Mouse (Mus musculus) cerebellum, postnatal 10 days (tissue): ENCODE measurements around the gene Dao.
A peak's percentile ranks its signal among the peaks of the same experiment; 100 is the strongest.

Experiments
- DNase-seq, 2 experiments: peaks; one replicate each; pipeline ENCODE4 v3.0.0; 2021; ENCODE audit warnings: mixed read lengths in 2 of 2

The Dao gene

DNA sequence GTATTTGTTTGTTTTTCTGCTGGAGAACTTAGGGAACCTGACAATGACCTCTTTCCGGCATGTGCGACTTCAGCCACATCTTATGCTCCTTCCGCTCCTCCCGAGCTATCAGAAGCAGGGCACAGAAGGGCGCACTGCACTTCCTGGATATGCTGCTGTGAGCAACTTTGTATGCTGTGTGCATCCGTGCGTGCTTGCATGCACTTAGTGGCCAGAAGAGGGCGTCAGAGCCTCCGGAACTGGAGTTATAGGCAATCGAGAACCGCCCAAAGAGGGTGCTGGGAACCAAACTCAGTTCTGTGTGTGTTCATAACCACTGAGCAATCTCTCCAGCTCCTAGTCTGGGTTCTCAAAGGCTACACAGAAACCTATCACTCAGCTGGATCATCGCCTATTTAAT, 27.1 kb downstream of the Dao start:
- DNase-seq, result no peak

DNA sequence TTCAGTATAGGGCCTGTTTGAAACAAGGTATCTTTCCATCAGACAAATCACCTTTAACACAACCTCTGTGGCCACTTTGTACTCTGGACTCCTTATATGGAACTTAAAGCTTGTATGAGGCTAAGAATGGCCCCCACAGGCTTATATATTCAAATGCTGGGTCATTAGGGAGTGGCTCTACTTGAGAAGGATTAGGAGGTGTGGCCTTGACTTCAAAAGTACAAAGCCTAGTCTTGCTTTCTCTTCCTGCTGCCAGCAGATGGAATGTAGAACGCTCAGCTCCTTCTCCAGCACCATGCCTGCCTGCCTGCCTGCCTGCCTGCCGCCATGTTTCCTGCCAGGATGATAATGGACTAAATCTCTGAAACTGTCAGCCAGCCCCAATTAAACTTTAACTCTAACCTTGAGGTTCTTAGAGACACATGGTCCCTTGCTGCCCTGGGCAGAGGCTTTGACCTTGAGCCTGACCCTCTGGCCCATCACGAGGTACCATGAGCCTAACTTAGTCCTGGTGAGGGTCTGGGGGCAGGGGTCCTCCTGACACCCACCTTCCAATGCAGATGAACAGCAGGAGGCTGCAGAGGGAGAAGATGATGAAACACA, 28.8 kb downstream of the Dao start:
- no peak for DNase-seq

DNA sequence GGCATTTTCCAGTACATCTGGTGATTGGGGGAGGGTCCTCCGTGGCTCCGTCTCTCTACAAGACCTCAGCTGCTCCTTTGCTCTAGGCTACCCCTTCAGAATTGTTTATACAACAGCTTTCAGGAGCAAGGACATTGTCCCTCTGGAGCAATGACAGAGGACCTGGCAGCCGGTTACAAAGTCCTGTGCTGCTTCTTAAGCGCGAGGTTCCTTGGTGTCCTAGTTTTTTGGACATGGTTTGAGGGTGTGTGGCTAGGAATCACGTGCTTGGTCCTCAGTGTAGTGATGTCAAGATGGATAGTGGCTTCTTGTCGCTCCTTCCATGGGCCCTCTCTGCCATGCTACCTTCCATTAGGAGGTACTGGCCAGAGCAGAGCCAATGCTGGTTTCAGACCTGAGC, 30.9 kb downstream of the Dao start:
- DNase-seq, result no peak

DNA sequence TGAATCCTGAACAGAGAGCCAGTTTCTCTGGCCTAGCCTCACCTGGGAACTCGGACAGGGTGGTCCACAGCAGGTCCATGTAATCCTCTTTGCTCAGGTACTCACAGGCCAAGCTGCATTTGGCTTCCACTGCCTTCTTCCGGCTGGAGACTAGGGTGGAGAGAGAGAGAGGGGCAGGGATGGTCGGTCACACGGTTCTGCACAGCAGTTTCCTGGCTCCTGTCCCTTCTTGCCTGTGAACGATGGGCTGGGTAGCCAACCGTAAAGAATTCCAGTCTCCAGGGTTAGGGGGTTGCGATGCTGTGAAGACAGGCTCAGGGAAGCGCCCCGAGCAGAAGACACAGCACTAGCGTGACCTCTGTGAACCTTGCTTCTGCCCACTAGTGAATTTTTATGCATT, 31.6 kb downstream of the Dao start:
- peak; percentile 82 to 89 for DNase-seq

DNA sequence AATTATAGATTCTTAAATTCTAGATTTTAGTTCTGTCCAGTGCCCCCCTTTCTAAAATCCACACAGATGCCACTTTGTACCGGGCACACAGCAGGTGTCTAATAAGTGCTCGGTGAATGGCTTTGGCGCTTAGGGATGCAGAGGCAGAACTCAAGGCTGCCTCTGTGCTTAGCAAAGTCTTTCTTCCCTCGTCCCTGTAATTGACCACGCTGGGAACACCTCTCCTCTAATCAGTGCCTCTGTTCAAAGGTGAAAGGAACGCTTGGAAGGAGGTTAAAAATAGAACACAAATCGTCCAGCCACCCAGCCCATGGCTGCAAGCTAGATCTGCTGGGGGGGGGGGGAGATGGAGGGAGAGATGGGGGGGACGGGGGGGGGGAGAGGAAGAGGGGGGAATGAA, 37.0 kb downstream of the Dao start:
- no peak for DNase-seq

DNA sequence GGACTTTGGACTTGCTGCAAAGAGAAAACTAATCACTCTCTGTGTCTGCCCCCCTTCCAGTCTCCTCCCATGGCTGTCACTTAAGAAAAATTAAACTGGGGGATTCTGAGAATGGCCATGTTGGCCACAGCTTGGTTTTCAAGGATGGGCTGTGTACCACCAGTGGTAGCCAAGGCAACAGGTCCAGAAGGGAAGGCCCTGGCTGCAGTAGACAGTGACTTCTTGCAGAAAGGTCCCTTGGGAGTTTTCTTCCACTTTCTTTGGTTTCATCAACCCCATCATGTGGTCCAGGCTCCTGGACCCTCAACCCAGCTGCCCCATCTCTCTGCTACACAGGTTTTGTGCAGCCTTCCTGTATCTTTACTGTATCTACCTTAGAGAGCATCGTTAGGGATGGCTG, 37.4 kb downstream of the Dao start:
- no peak for DNase-seq

DNA sequence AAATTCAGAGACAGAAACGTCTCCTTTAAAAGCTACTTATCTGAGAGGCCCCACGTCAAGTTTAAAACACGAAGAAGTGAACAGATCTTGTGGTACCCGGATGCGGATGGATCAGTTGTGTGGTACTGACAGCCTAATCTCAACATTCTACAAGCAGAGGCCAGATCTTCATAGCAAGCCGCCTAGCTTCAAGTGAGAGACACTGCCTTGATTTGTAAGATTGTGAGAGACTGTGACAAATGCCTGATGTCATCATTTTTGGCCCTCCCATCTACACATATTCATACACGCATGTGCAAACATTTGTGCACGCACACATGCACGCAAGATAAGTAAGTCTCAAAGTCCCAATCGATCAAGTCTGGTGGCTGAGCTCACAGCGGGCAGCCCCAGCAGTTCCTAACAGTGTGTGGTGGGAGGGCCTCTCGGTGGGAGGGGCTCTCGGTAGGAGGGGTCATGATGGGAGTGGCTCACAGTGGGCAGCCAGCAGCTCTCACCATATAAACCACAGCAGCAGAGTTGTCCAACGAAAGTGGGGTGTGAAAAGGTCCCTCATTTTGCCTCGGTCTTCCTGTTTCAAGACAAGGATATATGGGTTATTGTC, 37.9 kb downstream of the Dao start:
- no peak for DNase-seq

DNA sequence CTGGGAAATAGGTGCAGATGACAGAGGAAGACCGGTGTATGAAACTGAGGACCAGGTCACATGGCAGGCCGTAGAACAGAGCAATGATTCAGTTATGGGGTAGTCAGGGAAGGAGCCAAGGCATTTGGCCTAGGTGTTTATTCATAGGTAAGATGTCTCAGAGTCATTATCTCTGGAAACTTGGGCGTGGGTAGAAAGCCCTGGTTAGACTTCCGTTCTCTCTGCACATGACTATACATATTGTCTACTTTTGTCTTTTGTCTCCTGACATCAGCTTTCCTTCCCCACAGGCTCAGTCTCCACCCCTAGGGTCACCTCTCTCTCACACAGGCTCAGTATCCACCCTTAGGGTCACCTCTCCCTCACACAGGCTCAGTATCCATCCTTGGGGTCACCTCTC, 40.3 kb downstream of the Dao start:
- no peak for DNase-seq

DNA sequence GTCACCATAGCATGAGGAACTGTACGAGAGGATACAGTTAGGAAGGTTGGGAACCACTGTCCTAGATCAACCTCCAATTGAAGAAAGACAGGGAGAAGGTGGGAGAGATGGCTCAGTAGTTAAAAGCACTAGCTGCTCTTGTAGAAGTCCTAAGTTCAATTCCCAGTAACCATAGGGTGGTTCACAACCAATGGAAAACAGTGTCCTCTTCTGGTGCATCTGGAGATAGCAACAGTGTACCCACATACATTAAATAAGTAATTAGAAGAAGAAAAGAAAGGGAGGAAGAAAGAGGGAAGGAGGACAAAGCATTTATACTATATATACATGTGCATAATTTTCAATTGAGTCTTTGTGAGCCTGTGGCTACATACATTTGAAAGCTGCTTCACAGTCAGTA, 41.6 kb downstream of the Dao start:
- peak in 1 of 2 experiments; percentile 34 for DNase-seq

DNA sequence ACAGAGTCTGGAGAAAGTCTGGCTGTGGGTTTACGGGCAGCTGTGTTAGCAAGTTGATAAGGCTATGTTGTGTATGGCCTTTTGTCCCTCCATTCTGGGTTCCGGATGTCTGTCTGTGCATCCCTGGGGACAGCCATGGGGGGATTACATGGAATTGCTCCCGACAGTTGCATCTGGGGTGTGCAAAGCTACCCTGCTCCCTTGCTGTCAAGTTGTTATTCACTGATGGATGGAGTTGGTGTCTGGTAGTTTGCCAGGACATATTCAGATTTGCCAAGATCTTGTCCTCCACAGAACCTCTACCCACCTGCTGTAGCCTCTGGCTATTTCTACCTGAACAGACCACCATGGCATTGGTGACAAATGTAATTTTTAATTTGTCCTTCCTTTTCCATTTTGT, 42.6 kb downstream of the Dao start:
- DNase-seq, result peak; percentile 75

DNA sequence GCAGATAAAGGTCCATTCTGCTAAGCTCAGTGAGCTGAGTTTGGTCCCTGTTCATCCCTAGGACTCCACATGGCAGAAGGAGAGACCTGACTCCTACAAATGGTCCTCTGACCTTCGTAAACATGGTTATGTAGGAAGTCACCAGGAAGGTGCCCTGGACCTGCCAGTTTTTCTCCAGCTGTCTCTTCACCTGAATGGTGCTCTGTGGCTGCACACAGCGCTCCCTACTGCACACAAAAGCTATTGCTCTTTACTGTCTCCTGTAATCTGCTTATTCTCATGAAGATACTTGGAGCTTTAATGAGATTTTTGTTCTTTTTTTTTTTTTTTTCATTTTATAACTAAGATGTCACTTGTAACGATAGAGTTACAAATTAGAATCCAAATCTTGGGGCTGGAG, 43.1 kb downstream of the Dao start:
- peak in 1 of 2 experiments; percentile 58 for DNase-seq

DNA sequence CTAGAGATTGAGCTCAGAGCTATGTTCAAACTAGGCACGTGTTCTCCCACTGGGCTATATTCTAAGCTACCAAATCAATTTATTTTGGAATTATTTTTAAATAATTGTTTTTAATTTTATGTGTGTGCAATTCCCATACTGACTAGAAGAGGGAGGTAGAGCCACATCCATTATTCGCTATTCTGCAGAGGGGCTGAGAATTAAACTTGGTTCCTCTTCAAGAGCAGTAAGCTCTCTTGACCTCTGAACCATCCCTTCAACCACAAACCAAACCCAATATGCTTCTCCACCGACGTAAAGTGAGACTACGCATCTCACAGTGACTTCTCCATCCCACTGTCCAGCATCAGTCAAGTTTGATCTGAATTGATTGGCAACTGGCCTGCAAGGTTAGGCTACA, 43.7 kb downstream of the Dao start:
- DNase-seq, result peak in 1 of 2 experiments; percentile 26

DNA sequence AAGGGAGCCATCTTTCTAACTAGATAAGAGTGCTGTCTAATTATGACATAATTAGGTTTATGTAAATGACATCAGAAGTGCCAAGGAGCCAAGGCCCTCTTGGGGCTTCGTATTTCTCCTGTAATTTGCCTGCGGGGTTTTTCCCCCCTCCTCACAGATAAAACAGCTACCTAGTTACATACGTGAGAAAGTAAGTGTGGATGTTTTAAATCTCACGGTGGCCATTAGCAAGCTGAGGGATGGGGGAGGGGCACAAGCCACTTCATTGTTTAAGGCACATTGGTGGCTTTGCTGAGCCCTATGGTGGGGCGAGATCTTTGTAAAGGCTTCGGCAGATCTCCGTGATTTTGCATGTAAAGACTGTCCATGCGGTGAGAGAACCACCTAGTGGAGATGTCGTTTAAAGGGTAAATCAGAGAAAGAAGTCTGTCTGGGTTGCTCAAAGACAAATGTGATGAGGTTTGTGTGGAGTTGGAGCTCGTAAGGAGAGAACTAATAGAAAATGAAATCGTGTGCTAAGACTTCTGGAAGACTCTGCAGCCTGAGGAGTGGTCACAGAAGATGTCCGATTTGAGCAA, 45.3 kb downstream of the Dao start:
- DNase-seq, result no peak

DNA sequence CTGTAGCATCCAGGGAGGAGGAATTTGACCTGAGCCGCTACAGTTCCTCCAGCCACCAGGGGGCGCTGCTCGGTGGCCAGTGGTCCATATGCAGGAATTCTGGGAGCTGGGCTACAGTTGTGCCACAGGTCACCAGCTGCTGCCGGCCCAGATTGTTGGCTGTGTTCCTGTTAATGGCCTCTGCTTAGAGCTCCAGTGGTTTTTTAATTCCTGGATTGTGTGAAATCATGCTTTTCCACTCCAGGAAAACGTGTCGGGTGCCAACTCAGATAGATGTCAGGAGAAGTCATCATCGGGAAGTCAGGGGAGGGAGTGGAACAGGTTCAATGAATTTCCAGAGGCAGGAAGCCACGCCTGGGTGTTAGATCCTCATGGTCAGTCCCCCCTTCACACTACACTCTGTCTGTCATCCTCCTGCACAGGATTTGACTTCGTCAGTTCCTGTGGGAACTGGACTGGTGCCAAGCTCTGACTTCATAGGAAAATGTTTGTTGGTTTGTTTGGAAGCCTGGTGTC, 48.8 kb downstream of the Dao start:
- peak; percentile 79 to 86 for DNase-seq

DNA sequence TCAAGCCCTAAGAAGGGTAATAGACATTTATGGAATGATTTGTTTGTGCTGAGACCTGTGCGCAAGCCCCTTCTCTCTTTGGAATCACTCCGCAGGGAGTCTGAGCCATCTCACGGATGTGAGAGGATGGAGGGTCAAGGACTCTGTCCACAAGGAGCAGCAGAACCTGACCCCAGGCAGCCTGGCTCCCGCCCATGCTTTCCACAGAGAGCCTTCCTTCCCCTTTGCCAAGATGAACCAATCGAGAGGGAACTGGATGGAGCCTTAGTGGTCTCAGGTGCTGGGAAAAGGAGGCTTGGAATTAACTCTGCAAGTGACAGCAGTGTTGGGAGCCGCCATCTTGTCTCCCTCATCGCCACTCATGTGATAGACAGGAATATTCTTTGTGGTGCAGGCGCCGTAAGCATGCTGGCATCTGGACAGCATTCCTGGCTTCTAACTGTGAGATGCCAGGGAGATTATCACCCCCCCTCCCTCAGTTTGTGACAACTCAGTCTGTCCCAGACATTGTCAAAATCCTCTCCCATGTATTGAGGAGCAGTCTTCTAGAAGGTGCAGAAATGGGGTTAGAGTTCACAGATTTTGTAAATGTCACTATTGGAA, 53.7 kb downstream of the Dao start:
- DNase-seq, result peak; percentile 49 to 56

DNA sequence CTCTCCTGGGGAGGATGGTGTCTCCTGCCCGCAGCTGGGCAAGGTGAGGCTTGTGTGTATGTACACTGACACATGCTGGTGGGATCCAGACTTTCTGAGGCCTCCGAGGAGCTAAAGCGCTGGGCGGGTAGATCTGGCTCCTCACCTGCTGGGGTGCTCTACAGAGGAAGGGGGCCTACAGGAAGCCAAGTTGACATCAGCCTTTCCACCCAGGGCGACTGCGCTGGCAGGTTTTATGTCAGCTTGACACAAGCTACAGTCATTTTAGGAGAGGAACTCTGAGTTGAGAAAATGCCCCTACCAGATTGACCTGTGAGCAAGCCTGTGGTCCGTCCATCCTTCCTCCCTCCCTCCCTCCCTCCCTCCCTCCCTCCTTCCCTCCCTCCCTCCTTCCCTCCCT, 58.2 kb downstream of the Dao start:
- DNase-seq, result no peak

DNA sequence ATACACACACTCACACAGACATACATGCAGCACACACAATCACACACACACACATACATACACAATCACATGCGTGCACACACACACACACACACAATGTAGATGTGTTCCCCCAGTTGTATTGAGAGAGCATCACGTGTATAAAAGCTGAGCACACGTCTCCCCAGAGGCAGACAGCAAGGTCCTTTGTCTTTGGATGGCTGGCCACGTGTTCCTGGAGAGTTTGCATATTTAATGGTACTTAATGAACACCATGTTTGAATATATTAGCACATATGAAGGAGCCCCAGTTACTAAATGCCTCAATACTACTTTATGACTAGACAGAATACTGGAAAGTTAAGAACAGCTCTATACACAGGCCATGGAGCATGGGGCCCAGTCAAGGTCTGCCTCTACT, 60.5 kb downstream of the Dao start:
- DNase-seq, result no peak

DNA sequence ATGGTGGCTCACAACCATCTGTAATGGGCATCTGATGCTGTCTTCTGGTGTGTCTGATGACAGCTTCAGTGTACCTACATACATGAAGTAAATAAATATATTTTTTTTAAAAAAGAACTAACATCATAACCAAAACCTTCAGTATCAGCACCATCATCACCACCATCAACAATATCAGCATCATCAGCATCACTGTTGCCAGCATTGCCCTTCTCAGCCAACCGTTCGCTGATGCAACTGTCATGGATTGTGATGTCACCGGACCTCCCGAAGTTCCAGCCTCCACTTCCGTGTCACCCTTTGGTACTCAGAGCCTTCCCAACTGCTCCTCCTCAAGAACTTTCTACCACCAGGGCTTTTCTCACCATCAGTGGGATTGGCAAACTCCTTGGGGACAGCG, 61.7 kb downstream of the Dao start, which contains the start of gene Usp30:
Gene Usp30 (plus strand): TSS at position 301 of the 400 bp plus-strand sequence.
- no peak for DNase-seq

DNA sequence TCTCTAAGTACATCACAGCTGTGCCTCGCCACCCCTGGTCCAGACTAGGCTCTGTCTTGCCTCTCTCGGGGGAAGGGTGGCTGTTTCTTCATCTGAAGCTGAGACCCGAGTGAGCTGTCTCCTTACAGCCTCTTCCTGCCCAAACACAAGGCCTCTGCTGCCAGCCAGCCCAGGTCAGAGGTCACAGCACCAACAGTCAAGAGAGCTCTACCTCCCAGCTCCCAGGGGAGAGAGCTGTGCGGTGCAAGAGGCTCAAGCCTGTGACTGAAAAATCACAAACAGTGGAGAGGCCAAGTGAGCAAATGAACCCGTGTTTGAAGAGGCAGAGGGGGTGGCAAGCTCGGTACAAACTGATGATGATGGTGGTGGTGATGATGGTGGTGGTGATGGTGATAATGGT, 63.1 kb downstream of the Dao start:
- no peak for DNase-seq

DNA sequence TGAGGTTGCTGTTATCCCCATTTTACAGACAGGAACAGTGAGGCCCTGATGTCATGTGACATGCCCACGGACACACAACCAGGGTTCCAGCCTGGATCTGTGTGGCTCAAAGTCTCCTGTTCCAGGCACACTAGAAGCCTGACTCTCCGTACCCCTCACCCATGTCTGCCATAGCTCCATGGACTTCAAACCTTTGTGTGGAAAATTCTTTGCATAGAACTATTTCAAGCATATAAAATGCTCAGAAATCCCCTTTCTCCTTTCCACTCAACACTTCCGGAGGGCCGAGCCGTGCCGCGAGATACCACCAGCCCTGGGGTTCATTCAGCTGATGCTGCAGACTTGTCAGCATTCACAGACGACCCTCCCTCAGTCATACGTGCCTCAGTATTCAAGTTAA, 64.0 kb downstream of the Dao start:
- DNase-seq, result no peak

DNA sequence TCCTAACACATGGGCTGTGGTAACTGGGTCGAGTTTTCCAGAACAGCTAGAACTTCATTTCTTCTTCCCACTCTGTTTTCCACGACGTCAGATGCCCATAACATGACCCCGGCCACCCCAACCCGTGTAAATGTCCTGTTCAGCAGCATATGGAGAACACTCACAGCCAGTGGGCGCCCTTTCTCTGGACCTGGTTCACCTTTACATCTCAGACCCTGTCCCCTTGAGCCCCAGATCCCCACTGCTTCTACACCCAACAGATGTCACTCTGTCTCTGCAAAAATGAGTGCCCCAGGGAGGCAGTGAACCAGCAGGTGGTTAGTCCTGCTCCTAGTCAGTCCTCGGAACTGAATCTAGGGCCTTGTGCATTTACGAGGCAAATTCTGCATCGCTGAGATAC, 64.5 kb downstream of the Dao start:
- no peak for DNase-seq

DNA sequence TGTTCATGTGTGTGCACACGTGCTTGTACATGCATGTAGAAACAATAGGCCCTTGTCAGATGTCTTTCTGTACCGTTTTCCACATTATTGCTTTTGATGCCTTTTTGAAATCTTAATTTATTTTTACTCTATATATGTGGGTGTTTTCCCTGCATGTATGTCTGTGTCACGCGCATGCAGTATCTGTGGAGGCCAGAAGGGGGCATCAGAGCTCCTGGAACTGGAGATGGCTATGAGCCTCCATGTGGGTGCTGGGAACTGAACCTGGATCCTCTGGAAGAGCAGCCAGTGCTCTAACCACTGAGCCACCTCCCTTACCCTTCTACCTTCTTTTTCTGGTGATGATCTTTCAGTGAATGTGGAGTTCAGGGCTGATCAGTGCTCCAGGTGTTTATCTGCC, 67.4 kb downstream of the Dao start:
- DNase-seq, result no peak

DNA sequence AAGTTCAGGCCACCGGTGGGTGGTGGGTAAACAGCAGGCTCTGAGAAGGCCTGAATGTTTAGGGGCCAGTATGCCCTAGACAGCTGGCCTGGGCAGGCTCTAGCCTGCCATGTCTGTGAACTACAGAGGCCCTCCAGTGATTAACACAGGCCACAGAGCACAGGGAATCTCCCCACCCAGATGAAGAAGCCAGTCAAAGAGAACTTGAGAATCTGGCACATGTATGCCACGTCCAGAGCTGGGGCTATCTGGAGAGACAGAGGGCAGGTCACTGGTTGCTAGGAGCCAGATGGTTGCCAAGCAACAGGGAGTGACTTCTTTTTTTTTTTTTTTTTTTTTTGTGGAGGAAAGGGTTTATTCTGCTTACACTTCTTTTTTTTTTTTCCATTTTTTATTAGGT, 68.8 kb downstream of the Dao start:
- DNase-seq, result no peak
